Mouse (Mus musculus): ENCODE measurements around the gene Sycp1. TPM values are rescaled to one million over a fixed set of nuclear protein-coding genes. Genes with fewer than 3 reads are reported as not detected.

The Sycp1 gene
- total RNA-seq, 2 experiments from 2014 or later = not detected

Other genes with a start within 250 kb of the Sycp1 start
- gene Tspan2, start 201.6 kb downstream of the Sycp1 start, total RNA-seq (2021) = 100 to 1,000 TPM; 107 to 123 TPM
- not detected for gene Tshb, start 153.4 kb downstream of the Sycp1 start, total RNA-seq (2021)
- gene Nr1h5, start 28.0 kb upstream of the Sycp1 start, total RNA-seq (2021) = not detected
- gene Sike1, start 59.6 kb upstream of the Sycp1 start, total RNA-seq (2021) = 10 to 100 TPM; 76.7 to 78.5 TPM
- gene Csde1, start 84.3 kb upstream of the Sycp1 start, total RNA-seq (2021) = 100 to 1,000 TPM; 240 to 246 TPM
- gene Nras, start 122.2 kb upstream of the Sycp1 start, total RNA-seq (2021) = 10 to 100 TPM; 71.1 to 75.5 TPM
- not detected for gene Ampd1, start 137.9 kb upstream of the Sycp1 start, total RNA-seq (2021)
- under 1 TPM; 0.70 to 0.76 TPM for gene Dennd2c, start 166.5 kb upstream of the Sycp1 start, total RNA-seq (2021)
- 10 to 100 TPM; 69.3 to 70.2 TPM for gene Bcas2, start 235.6 kb upstream of the Sycp1 start, total RNA-seq (2021)

Data from layer of hippocampus, postnatal 36 days (tissue).